Mouse (Mus musculus) C2C12 (cell line): ENCODE data around the gene Isg20l2.

Experiments used
- CEBPB ChIP-seq: IDR thresholded peaks from one replicate; pipeline ENCODE4 v1.6.1; 2011; ENCODE audit warnings: low read depth, mild to moderate bottlenecking, control low read depth, moderate library complexity
- CTCF ChIP-seq: IDR thresholded peaks from one replicate; pipeline ENCODE4 v1.5.1; 2011; ENCODE audit not compliant: control insufficient read depth, insufficient read depth, insufficient read length
- FOSL1 ChIP-seq: IDR thresholded peaks from one replicate; pipeline ENCODE4 v1.8.0; 2011; ENCODE audit warnings: mild to moderate bottlenecking, low read length; ENCODE audit not compliant: poor library complexity, insufficient read depth, severe bottlenecking
- MYOD1 ChIP-seq: IDR thresholded peaks from one replicate; pipeline ENCODE4 v1.6.1; 2011; ENCODE audit warnings: low read depth; ENCODE audit not compliant: control insufficient read depth, insufficient read length
- USF1 ChIP-seq: IDR thresholded peaks from one replicate; pipeline ENCODE4 v1.6.1; 2011; ENCODE audit warnings: low read depth, mild to moderate bottlenecking, control low read depth, moderate library complexity

DNA sequence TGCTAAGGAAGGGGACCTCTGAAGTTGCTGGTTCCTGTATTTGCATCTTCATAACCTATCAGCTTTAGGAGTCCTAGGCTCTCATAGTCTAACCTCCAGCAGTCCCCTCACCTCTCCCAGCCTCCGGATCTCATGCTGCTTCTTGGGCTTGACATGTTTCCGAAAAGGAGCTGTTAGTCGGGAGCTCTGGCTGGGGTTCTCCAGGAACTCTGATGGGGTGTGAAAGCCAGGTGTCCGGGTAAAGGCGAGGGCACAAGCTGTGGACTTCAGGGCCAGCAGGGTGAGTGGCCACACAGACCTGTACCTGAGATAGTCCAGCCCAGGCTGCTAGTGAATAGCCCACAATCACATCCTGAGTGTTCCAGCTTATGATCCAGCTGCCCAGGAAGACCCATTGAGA is 2.7 kb upstream of the Isg20l2 start:
- TF ChIP-seq CTCF (no peak), FOSL1 (no peak), MYOD1 (no peak), USF1 (no peak), CEBPB (no peak)
